Mouse (Mus musculus) heart, postnatal 0 days (tissue): ENCODE data around the gene Adh4.

Experiments
- CTCF ChIP-seq: IDR thresholded peaks from 2 replicates; pipeline ENCODE4 v1.5.1; 2016; ENCODE audit warnings: antibody characterized with exemption, control low read depth, low read depth
- EP300 ChIP-seq: IDR thresholded peaks from 2 replicates; pipeline ENCODE4 v1.6.1; 2016; ENCODE audit warnings: antibody characterized with exemption, low read depth

GRCm38 (mm10) chr3:138430360-138430976, 15.2 kb downstream of the Adh4 start:
- TF ChIP-seq CTCF (no peak), EP300 (no peak)
